Mouse (Mus musculus): Measurements from ENCODE around the gene Hoxb7. TPM values are rescaled to one million over a fixed set of nuclear protein-coding genes. Genes with fewer than 3 reads are reported as not detected.

The Hoxb7 gene
- total RNA-seq, 2 experiments from 2014 or later, result not detected

DNA sequence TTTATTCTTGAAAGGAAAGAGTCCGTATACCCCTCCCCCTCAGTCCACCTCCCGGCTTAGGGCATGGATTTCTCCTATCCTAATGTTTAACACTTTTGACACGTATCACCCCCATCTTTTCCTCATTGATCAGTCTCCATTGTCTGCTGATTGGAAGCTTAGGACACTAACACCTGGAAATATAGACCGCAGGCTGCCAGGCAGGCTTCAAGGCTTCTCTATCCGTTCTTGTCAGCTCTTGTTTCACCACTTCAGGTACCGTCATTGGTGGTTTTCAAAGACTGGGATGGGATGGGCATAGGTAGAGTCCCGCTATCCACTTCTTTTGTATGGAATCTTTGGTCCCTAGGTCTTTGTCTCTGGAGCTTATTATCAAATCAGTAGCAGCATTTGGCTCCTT lies 40.7 kb downstream of the Hoxb7 start:
- DNase-seq (ENCODE audit: extremely low spot score in 1 of 2, low spot score in 1 of 2), result no peak

DNA sequence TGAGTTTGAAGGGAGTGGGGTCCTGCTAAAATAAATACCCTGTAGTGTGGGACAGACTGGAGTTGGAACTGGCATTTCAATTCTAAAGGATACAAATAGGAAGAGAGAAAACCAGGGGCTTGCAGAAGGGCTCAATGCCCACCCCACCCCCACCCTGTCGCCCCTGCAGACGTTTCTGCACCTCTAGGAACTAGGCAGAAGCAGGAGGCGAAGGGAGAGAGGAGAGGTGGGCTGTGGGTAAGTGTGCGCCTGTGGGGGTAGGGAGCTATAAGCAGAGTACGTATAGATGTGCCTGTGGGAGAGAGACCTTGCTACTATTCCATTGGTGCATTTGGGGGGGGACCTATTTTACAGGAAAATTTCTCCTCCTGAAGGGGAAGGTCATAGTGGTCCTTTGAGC lies 41.3 kb downstream of the Hoxb7 start:
- no peak for DNase-seq (ENCODE audit: extremely low spot score in 1 of 2, low spot score in 1 of 2)

DNA sequence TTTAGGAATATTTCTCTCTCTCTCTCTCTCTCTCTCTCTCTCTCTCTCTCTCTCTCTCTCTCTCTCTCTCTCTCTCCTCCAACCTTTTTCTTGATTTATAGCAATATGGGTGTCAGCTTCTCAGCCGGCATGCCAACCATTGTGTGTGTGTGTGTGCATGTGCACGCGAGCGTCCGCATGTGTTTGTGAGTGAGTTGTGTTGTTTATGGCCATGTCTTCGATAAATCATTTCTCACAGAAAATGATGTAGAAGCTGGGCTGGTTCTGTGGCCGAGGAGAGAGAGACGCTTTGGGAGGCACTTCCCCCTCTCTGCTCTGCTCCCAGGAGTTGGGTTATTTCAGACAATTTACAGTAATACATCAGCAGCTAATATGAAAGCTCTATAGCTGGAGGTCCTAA lies 42.2 kb downstream of the Hoxb7 start:
- DNase-seq (ENCODE audit: extremely low spot score in 1 of 2, low spot score in 1 of 2), result no peak

DNA sequence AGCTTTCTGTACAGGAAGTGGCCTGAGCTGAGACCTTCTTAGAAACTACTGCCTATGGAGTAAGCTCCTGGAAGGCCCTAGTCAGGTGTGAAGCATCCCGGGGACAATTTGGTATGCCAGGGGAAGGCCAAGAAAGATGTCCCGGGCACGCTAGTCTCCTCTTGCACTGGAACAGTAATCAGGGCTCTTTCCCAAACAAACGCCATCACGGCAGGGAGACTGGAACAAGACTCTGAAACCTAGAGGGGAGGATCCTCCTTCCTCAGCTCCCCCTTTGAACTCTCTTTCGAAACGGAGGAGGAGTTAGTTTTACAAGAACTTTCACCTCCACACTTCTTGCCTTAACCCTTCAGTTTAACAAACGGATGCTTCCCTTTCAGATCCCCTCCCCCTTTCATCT lies 45.7 kb downstream of the Hoxb7 start:
- DNase-seq (ENCODE audit: extremely low spot score in 1 of 2, low spot score in 1 of 2), result no peak

DNA sequence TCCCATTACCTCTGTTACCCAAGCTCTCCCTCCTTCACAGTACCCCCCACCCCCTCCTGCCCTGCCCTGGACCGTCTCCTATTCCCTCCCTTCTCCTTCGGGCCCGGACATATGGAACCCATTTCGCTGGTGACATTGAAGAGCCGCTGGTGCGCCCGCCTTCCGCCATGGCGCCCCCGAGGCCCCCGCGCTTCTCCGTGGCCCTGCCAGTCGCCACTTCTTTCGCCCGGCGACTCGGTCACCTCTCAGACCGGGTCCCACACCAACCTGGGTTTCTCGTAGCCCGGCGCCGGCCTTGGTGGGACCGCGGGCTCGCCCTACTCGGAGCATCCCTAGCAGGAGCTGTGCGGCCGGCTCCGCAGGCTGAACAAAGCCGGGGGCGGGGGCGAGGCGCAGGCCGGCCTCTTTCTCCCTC lies 46.2 kb downstream of the Hoxb7 start:
- no peak for DNase-seq (ENCODE audit: extremely low spot score in 1 of 2, low spot score in 1 of 2)

DNA sequence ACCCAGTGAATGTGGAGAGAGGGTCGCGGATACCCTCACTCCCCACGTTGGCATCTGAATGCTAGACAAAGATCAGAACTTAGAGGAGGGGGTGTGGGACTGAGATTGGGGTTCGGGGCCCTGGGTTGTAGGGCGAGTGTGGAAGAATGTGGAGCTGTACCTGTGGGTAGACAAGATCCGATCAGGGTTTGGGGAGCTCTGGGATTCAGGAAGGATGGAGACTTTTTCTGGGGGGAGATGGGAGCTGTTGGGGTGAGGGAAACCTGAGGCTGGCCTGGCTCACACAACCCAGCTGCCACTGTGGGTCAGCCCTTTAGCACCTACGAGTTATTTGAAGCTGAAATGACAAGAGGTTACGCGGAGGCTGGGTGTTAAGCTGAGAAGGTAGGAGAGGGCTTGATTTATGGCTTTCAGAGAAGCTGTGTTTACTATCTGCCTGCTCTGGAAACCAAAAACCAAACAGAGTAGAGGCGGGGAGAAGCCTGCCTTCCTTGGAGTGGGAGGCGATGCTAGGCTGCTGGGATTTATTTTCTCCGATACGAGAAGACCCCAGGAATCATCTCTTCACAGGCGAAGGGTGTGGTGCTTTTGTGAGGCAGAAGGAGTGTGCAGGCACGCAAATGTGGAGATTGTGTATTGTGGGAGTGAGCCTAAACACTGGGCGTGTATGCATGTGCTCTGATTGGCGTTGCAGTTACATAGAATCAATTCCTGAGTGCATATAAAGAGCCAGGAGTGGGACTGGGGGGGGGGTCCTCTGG lies 47.0 kb downstream of the Hoxb7 start:
- DNase-seq (ENCODE audit: extremely low spot score in 1 of 2, low spot score in 1 of 2), result no peak

DNA sequence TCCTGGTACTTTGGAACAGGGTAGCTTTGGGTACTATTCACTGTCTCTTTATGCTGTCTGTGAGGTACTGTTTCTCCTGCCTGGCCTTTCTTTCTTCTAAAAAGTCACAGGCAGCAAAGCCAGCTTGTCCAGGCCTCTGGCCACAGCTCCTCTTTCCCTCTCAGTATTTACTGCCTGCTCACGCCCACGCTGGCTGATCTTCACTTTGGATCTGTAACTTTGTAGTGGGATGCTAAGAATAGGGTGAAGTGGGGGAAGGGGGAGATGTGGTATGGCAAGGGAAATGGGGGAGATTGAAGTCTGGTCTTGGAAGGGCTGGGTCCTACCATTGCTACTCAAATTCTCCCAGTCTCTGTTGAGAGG lies 47.6 kb downstream of the Hoxb7 start:
- DNase-seq (ENCODE audit: extremely low spot score in 1 of 2, low spot score in 1 of 2), result no peak

DNA sequence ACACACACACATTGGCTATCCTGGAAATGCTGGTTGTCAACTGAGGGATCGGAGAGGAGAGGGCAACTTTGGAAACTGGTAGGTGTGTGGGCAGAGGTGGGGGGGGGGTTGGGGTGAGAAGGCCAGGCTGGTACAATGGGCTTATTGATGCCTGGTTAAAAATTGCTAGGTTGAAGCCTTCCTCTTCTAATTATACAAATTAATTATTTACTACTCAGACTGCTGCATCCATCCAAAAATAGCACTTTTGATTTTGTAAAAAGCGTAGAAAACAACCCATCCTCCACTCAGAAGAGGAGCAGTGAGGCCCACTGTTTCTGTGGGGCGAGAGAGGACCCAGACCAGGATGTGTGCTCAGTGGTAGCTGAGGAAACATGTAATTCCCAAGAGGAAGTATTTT lies 48.6 kb downstream of the Hoxb7 start:
- DNase-seq (ENCODE audit: extremely low spot score in 1 of 2, low spot score in 1 of 2), result no peak

DNA sequence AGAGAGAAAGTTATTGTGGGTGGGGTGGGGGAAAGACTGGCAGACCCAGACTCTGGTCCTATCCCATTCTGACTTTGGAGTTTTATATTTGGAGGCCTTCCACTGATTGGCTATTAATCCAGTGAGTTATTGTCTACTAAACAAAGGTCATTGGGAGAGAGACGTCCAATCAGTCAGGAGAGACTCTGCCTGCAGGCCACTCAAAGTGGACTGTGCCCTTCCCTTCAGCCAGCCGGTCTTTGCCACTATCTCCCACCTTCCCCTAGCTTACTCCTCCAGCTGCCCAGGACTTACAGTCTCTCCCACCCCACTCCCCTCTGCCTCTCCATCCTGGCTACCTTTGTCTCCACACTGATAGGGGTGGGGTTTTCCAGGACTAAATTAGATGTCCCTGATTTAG lies 50.2 kb downstream of the Hoxb7 start:
- DNase-seq (ENCODE audit: extremely low spot score in 1 of 2, low spot score in 1 of 2), result no peak

DNA sequence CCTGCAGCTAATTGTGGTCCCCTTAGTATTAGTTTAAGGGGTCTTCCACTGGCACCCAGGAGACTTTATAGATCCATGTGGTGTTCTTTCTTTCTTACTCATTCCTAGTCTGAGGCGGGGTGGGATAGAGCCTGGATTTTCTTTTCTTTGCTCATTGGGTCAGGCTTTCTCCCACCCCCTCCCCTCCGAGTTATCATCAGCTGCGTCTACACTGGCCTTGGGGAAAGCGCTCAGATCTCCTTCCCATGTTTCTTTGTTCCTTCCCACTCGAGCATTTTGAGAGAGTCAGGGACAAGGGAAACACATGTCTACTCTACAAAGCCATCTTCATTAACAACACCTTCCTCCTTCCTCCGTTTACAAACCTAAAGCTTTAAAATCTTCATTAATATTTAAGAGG lies 50.6 kb downstream of the Hoxb7 start:
- DNase-seq (ENCODE audit: extremely low spot score in 1 of 2, low spot score in 1 of 2), result no peak

DNA sequence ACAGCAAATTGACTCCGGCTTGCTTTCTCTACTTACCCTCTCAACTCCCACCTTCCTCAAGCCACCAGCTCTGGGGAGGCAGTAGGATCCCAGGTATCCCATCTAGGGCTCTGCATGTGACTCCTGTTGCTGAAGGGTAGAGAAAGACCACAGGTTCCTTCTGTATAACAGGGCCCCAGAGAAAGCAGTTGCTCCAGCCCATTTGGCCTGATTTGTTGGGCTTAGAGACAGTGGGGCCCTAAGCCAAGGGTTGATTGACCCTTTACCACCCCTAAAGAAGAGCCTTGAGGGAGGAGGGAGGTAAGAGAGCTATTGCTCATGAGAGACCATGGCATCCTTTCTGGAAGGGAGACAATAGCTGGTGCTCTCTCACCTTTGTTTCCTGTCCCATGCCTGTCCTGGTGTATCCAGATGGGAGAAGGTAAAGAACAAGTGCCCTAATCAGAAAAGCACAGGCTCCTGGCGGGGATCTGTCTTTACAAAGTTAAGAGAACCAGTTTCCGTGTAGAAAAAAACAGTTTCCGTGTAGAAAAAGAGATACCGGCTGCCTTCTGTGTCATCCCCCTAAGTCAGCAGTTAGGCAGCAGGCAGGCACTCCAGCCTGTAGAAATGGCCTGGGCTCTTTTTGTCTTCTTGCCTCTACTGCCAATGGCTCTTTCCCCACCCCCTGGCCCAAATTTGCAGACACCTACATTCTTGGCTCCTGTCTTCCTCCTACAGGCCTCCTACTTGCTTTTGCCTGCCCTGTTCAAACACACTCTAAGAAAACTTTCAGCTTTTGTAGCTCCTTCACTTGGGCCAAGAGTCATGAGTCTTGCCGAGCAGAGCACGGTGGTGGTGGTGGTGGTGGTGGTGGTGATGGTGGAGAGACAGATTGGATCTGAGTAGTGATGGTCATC lies 52.8 kb downstream of the Hoxb7 start:
- DNase-seq (ENCODE audit: extremely low spot score in 1 of 2, low spot score in 1 of 2), result no peak

Small RNAs within 50 kb of the gene (microRNA-seq; reads per million reads assigned to microRNA genes)
- gene Mir10a (8.4 to 12.3 reads per million in 2 experiments), gene Mir196a-1 (0 reads per million in 2 experiments)

Other genes with a start within 250 kb of the Hoxb7 start
- gene Ube2z, start 221.2 kb upstream of the Hoxb7 start, total RNA-seq (2021), result 10 to 100 TPM; 51.6 to 58.2 TPM
- gene Atp5g1, start 211.0 kb upstream of the Hoxb7 start, total RNA-seq (2021), result 100 to 1,000 TPM; 430 to 475 TPM
- gene Calcoco2, start 174.7 kb upstream of the Hoxb7 start, total RNA-seq (2021), result not detected
- under 1 TPM; 0.12 to 0.40 TPM for gene Ttll6, start 152.8 kb upstream of the Hoxb7 start, total RNA-seq (2021)
- gene Hoxb13, start 92.3 kb upstream of the Hoxb7 start, total RNA-seq (2021), result not detected
- gene Hoxb9, start 15.2 kb upstream of the Hoxb7 start, total RNA-seq (2021), result not detected
- gene Hoxb8, start 4.7 kb upstream of the Hoxb7 start, total RNA-seq (2021), result not detected
- gene Hoxb6, start 5.9 kb downstream of the Hoxb7 start, total RNA-seq (2021), result not detected
- gene Hoxb5, start 16.7 kb downstream of the Hoxb7 start, total RNA-seq (2021), result not detected
- gene Hoxb4, start 31.6 kb downstream of the Hoxb7 start, total RNA-seq (2021), result not detected
- gene Hoxb3, start 36.7 kb downstream of the Hoxb7 start, total RNA-seq (2021), result not detected
- gene Hoxb2, start 63.9 kb downstream of the Hoxb7 start, total RNA-seq (2021), result not detected
- not detected for gene Hoxb1, start 79.1 kb downstream of the Hoxb7 start, total RNA-seq (2021)
- 1 to 10 TPM; 1.2 to 1.3 TPM for gene Skap1, start 178.0 kb downstream of the Hoxb7 start, total RNA-seq (2021)